Mouse (Mus musculus): ENCODE results near the gene Rnf144a. TPM values are rescaled to one million over a fixed set of nuclear protein-coding genes. Genes with fewer than 3 reads are reported as not detected.

Gene Rnf144a
- polyA plus RNA-seq (2015; fragmentation: Nextera tagmentation; extraction: Ambion mirVana) = 50.5 and 52.7 TPM in 2 replicates

- H3K4me2 ChIP-seq = peak within 1 kb of the TSS; percentile 73
- peak within 1 kb of the TSS; percentile 83 for H3K9ac ChIP-seq
- H3K9me3 ChIP-seq = no peaks in the 10 kb centered on the region
- H3K4me1 ChIP-seq = peaks cover 44% of the 10 kb centered on the region
- H3K4me3 ChIP-seq = peak within 1 kb of the TSS; percentile 83
- under 1% methylated on average over 45 of the region's 45 CpGs for WGBS
- H3K27me3 ChIP-seq = no peaks in the 10 kb centered on the region
- peak within 1 kb of the TSS; percentile 58 for H3K27ac ChIP-seq
- ATAC-seq (ENCODE audit: borderline replicate concordance, extremely low read depth, low FRiP score, low TSS enrichment) = peak; percentile 77
- H3K36me3 ChIP-seq = no peaks in the 10 kb centered on the region
Measured at GRCm38 (mm10) chr12:26415104-26415771, at the start of gene Rnf144a. Gene Rnf144a (minus strand): TSS chr12:26415254.

- no peak for ATAC-seq (ENCODE audit: borderline replicate concordance, extremely low read depth, low FRiP score, low TSS enrichment)
- no peaks in the 10 kb centered on the region for H3K27me3 ChIP-seq
- no peaks in the 10 kb centered on the region for H3K9me3 ChIP-seq
- WGBS = 32% methylated on average over 2 of the region's 2 CpGs
- H3K4me3 ChIP-seq = no peak overlapping the region
- no peak overlapping the region for H3K9ac ChIP-seq
- H3K27ac ChIP-seq = no peak overlapping the region
- no peak overlapping the region for H3K4me2 ChIP-seq
- no peaks in the 10 kb centered on the region for H3K36me3 ChIP-seq
- peaks cover 11% of the 10 kb centered on the region for H3K4me1 ChIP-seq
Measured at GRCm38 (mm10) chr12:26460091-26460490, 45.0 kb upstream of the Rnf144a start.

- 22% methylated on average over 13 of the region's 13 CpGs for WGBS
- Histone ChIP-seq H3K27ac (no peak within 1 kb of the TSS), H3K36me3 (no peaks in the 10 kb centered on the region), H3K4me2 (peak within 1 kb of the TSS; percentile 45), H3K27me3 (no peaks in the 10 kb centered on the region), H3K4me3 (peak within 1 kb of the TSS; percentile 13), H3K9me3 (no peaks in the 10 kb centered on the region), H3K9ac (no peak within 1 kb of the TSS), H3K4me1 (peaks cover 16% of the 10 kb centered on the region)
- ATAC-seq (ENCODE audit: borderline replicate concordance, extremely low read depth, low FRiP score, low TSS enrichment) = peak; percentile 70
Measured at GRCm38 (mm10) chr12:26456028-26456698, 41.1 kb upstream of the Rnf144a start, which contains the start of gene Rsad2. Gene Rsad2 (minus strand): TSS chr12:26456452.

GRCm38 (mm10) chr12:26454682-26455081 lies 39.6 kb upstream of the Rnf144a start:
- no peaks in the 10 kb centered on the region for H3K27me3 ChIP-seq
- no peak overlapping the region for H3K9ac ChIP-seq
- no peak for ATAC-seq (ENCODE audit: borderline replicate concordance, extremely low read depth, low FRiP score, low TSS enrichment)
- 39% methylated on average over 5 of the region's 5 CpGs for WGBS
- H3K4me3 ChIP-seq = no peak overlapping the region
- H3K27ac ChIP-seq = no peak overlapping the region
- H3K4me2 ChIP-seq = no peak overlapping the region
- no peaks in the 10 kb centered on the region for H3K9me3 ChIP-seq
- H3K36me3 ChIP-seq = no peaks in the 10 kb centered on the region
- peaks cover 16% of the 10 kb centered on the region for H3K4me1 ChIP-seq

GRCm38 (mm10) chr12:26452951-26453350 lies 37.9 kb upstream of the Rnf144a start:
- Histone ChIP-seq H3K36me3 (no peaks in the 10 kb centered on the region), H3K4me2 (no peak overlapping the region), H3K9ac (no peak overlapping the region), H3K4me3 (no peak overlapping the region), H3K4me1 (peaks cover 16% of the 10 kb centered on the region), H3K9me3 (no peaks in the 10 kb centered on the region), H3K27ac (no peak overlapping the region), H3K27me3 (no peaks in the 10 kb centered on the region)
- 34% methylated on average over 4 of the region's 4 CpGs for WGBS
- ATAC-seq (ENCODE audit: borderline replicate concordance, extremely low read depth, low FRiP score, low TSS enrichment) = no peak

GRCm38 (mm10) chr12:26451150-26451549 lies 36.1 kb upstream of the Rnf144a start:
- H3K9ac ChIP-seq = no peak overlapping the region
- ATAC-seq (ENCODE audit: borderline replicate concordance, extremely low read depth, low FRiP score, low TSS enrichment) = no peak
- H3K4me2 ChIP-seq = no peak overlapping the region
- no peaks in the 10 kb centered on the region for H3K36me3 ChIP-seq
- H3K4me3 ChIP-seq = no peak overlapping the region
- H3K9me3 ChIP-seq = no peaks in the 10 kb centered on the region
- peaks cover 11% of the 10 kb centered on the region for H3K4me1 ChIP-seq
- H3K27me3 ChIP-seq = no peaks in the 10 kb centered on the region
- no peak overlapping the region for H3K27ac ChIP-seq
- WGBS = 30% methylated on average over 1 of the region's 1 CpGs

- Histone ChIP-seq H3K27ac (no peak overlapping the region), H3K9me3 (no peaks in the 10 kb centered on the region), H3K36me3 (no peaks in the 10 kb centered on the region), H3K4me3 (no peak overlapping the region), H3K4me2 (no peak overlapping the region), H3K9ac (no peak overlapping the region), H3K4me1 (peaks cover 6% of the 10 kb centered on the region; the same call in 1 of the 2 replicates), H3K27me3 (no peaks in the 10 kb centered on the region)
- 91% methylated on average over 2 of the region's 2 CpGs for WGBS
- no peak for ATAC-seq (ENCODE audit: borderline replicate concordance, extremely low read depth, low FRiP score, low TSS enrichment)
Measured at GRCm38 (mm10) chr12:26449483-26449882, 34.4 kb upstream of the Rnf144a start.

GRCm38 (mm10) chr12:26446377-26447045 lies 31.5 kb upstream of the Rnf144a start:
- H3K4me3 ChIP-seq = no peak overlapping the region
- H3K9ac ChIP-seq = no peak overlapping the region
- WGBS = 72% methylated on average over 4 of the region's 4 CpGs
- H3K9me3 ChIP-seq = no peaks in the 10 kb centered on the region
- no peaks in the 10 kb centered on the region for H3K4me1 ChIP-seq
- no peak overlapping the region for H3K27ac ChIP-seq
- H3K36me3 ChIP-seq = no peaks in the 10 kb centered on the region
- no peaks in the 10 kb centered on the region for H3K27me3 ChIP-seq
- no peak overlapping the region for H3K4me2 ChIP-seq
- no peak for ATAC-seq (ENCODE audit: borderline replicate concordance, extremely low read depth, low FRiP score, low TSS enrichment)

- Histone ChIP-seq H3K27ac (no peak overlapping the region), H3K9ac (no peak overlapping the region), H3K4me2 (no peak overlapping the region), H3K36me3 (no peaks in the 10 kb centered on the region), H3K9me3 (no peaks in the 10 kb centered on the region), H3K4me3 (no peak overlapping the region), H3K27me3 (no peaks in the 10 kb centered on the region), H3K4me1 (0 out of 2 replicates have a peak, but pooled peaks cover 2% of the 10 kb centered on the region)
- 63% methylated on average over 2 of the region's 2 CpGs for WGBS
- ATAC-seq (ENCODE audit: borderline replicate concordance, extremely low read depth, low FRiP score, low TSS enrichment) = no peak
Measured at GRCm38 (mm10) chr12:26444511-26444910, 29.5 kb upstream of the Rnf144a start.

GRCm38 (mm10) chr12:26444054-26444453 lies 29.0 kb upstream of the Rnf144a start:
- Histone ChIP-seq H3K4me1 (0 out of 2 replicates have a peak, but pooled peaks cover 7% of the 10 kb centered on the region), H3K4me2 (no peak overlapping the region), H3K9me3 (no peaks in the 10 kb centered on the region), H3K9ac (no peak overlapping the region), H3K36me3 (no peaks in the 10 kb centered on the region), H3K27me3 (no peaks in the 10 kb centered on the region), H3K27ac (no peak overlapping the region), H3K4me3 (no peak overlapping the region)
- WGBS = 0% methylated on average over 2 of the region's 2 CpGs
- no peak for ATAC-seq (ENCODE audit: borderline replicate concordance, extremely low read depth, low FRiP score, low TSS enrichment)

GRCm38 (mm10) chr12:26439366-26439765 lies 24.3 kb upstream of the Rnf144a start:
- WGBS = 52% methylated on average over 3 of the region's 3 CpGs
- Histone ChIP-seq H3K4me1 (peaks cover 16% of the 10 kb centered on the region; the same call in 1 of the 2 replicates), H3K27ac (no peak overlapping the region), H3K9me3 (no peaks in the 10 kb centered on the region), H3K27me3 (no peaks in the 10 kb centered on the region), H3K9ac (no peak overlapping the region), H3K4me3 (no peak overlapping the region), H3K4me2 (no peak overlapping the region), H3K36me3 (no peaks in the 10 kb centered on the region)
- no peak for ATAC-seq (ENCODE audit: borderline replicate concordance, extremely low read depth, low FRiP score, low TSS enrichment)

GRCm38 (mm10) chr12:26437950-26438349 lies 22.9 kb upstream of the Rnf144a start:
- Histone ChIP-seq H3K4me1 (peaks cover 16% of the 10 kb centered on the region; the same call in 1 of the 2 replicates), H3K36me3 (no peaks in the 10 kb centered on the region), H3K27me3 (no peaks in the 10 kb centered on the region), H3K27ac (no peak overlapping the region), H3K4me3 (no peak overlapping the region), H3K9ac (no peak overlapping the region), H3K4me2 (no peak overlapping the region), H3K9me3 (no peaks in the 10 kb centered on the region)
- WGBS = 51% methylated on average over 3 of the region's 3 CpGs
- no peak for ATAC-seq (ENCODE audit: borderline replicate concordance, extremely low read depth, low FRiP score, low TSS enrichment)

Measured in lung, embryonic 15.5 days (tissue).